Mouse (Mus musculus) cerebellum, postnatal 36 days (tissue): ENCODE measurements around the gene Naip5.
"Not testable (repeated sequence)": the region's sequence is repeated elsewhere in the genome, so short reads cannot be mapped to it uniquely, and the experiment has no call there.

Experiments
- DNase-seq, 2 experiments: peaks; one replicate each; pipeline ENCODE4 v3.0.0; 2021 to 2022; ENCODE audit warnings: mixed read lengths in 2 of 2

Naip5 gene

DNA sequence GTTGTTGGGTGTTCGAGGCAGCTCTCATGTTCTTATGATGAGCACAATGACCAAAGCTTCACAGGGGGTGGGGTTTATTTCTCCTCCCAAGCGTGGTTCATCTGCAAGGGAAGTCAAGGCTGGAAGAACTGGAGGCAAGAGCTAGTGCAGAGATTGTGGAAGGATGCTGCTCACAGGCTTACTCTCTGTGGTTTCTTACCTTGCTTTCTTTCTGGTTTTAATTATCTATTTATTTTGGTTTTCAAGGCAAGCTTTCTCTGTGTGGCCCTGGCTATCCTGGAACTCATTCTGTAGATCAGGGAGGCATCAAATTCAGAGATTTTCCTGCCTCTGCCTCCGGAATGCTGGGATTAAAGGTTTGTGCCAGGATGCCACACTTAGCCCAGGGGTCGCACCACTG is at the start of gene Naip5:
TSS of gene Naip5 (minus strand) at position 101 of the 400 bp plus-strand sequence.
- not testable (repeated sequence) for DNase-seq

DNA sequence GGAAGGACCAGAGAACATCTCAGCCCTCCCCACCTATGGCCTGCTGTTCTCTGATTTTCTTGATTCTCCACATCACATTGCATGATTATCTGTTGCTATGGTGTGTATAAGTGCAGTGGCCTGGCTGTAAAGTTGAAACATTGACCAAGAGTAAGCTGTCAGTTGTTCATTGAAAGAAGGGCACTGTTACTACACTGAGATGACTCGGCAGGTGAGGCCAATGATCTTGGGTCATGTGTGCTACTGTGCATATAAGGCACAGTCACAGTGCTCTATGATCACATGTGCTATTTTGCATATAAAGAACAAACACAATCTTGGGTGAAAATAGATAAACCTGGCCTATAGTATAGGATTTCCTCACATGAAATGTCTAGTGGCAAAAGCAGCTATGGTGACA is 38.5 kb upstream of the Naip5 start:
- no peak for DNase-seq

DNA sequence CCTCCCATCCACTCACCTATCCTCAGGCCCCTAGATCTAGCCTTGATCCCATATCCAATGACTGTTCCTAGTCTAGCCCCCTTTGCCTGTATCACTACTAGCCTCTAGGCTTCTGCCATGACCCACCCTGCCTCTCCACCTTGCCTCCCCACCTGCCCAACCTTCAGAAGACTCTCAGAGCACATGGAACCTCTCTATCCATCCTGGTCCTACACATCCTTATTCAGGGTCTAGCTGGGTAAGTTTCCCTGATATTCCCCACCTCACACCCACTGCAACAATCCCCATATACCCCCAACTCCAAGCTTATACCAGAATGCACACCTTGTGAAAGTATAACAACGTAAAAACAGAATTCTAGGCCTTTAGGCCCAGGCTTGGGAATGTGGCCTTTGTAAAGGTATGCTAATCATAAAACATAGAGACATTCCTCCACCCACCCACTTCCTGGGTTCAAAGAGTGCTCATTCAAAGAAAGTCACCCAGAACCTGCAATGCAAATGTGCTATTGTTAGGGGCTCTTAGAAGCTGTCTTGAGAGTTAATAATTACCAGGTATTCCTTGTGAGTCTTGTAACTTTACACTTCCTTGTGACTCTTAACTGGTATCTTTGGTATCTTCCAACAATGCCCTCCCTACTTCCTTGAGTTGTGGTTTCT is 25.5 kb upstream of the Naip5 start:
- not testable (repeated sequence) for DNase-seq

DNA sequence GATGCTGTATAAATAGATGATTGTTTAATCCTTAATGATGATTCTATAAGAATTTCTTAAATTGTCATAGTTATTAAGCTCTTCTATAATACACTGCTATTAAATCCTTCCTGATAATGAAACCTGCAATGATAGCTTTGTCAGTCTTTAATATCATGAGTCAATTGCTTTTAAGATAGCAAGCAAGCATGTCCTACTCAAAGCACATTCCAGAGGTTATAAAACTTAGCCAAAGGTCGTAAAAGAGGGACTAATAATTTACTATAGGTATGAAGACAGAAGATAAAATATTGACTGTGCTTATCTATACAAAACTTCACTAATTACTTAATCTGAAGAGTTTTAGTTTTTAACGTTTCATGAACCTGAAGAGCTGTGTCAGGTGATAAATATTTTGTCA is 10.9 kb upstream of the Naip5 start:
- not testable (repeated sequence) for DNase-seq

DNA sequence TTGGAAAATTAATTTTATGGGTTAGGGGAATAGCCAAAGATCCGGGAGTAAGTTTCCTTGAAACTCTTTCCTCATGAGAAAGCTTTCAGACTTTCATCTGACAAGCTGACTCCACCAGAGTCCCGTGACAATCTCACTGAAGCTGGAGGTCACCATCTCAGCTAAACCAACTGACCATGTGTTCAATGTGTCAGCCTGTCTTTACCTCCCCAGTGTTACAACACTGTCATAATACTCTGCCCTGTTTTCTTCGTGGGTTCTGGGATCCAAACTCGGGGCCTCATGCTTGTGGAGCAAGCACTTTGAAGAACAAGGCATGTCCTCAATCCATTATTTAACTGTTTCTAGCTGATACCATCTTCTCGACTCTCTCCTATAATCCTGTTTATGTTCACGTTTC is 9.8 kb upstream of the Naip5 start:
- DNase-seq = not testable (repeated sequence)

DNA sequence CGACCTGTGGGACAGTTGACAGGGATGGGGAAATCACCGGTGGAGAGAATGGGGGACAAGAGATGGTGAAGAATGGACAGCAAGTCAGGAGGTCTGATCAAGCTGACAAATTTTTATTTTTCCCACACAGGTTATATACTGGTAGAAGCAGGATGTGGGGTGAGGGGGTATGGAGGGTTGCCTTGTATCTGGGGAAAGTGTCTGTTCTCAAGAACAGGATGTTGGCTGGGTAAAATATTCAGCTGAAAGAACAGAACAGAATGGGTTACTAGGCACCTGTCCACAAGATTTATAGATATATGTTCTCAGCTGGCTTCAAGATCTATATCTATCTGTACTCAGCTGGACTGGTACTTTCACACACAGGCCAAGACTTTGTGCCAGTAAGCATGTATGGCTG is 5.8 kb upstream of the Naip5 start:
- DNase-seq = not testable (repeated sequence)

DNA sequence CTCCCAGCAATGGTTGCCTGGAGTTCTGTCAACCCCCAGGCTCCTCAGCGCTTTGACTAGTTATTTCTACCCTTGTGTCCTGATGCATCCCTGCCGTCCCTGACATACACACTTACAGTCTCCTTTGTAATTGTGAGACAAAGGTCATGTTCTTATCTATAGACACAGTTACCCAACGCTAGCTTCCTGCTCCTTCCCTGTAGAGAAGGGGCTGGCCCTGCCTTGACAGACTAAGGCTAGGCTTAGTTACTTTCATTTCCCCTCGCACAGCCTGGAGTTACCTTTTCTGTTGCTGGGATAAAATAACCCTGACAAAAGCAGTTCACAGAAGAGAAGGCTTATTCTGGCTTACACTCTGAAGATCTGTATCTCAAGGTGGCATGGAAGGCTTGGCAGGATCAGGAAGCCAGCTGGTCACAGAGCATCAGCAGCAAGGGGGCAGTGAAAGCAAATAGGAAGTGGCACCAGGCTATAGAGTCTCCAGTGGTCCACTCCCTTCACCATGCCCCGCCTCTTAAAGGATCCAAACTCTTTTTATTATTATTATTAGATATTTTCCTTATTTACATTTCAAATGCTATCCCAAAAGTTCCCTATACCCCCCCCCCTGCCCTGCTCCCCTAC is 885 bp upstream of the Naip5 start:
- not testable (repeated sequence) for DNase-seq

DNA sequence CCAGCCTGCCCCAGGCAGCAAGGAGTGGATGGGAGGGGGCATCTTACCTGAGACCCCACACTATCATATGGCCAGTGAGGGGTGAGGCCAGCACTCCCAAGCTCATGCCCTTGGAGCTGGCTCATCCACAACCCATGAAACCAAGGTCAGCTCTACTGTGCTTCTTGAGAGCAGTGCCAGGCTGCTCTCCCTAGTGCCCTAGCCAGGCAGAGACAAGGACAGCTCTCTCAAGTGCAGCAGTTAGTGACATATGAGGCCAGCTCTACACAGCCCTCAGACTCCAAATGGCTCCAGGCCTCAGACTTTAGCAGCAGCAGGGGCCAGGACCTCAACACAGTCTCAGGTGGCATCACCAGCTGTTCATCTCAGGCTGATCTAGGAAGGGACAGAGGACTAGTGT is 2.4 kb downstream of the Naip5 start:
- DNase-seq = no peak

DNA sequence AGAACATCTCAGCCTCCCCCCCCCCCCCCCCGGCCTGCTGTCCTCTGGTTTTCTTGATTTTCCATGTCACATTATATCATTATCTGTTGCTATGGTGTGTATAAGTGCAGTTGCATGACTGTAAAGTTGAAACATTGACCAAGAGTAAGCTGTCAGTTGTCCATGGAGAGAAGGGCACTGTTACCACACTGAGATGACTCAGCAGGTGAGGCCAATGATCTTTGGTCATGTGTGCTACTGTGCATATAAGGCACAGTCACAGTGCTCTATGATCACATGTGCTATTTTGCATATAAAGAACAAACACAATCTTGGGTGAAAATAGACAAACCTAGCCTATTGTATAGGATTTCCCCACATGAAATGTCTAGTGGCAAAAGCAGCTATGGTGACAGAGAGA is 32.4 kb downstream of the Naip5 start:
- not testable (repeated sequence) for DNase-seq

DNA sequence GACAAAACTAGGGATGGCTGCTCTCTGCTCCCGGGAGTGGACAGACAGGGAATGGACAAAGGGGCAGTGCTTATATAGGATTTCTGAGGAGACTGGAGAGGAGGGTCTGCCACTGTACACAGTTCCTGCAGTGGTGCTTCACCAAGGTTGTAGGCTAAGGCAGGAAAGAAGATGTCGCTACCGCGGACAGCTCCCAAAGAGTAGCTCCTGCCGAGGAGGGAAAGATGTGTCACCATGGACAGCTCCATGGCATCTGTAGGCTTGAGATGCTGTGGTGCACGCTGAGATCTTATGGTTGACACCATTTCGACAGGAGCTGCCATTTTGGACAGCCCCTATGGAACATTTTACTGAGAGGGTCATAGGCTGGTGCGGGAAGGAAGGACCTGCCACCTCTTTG is 35.6 kb downstream of the Naip5 start:
- no peak for DNase-seq

DNA sequence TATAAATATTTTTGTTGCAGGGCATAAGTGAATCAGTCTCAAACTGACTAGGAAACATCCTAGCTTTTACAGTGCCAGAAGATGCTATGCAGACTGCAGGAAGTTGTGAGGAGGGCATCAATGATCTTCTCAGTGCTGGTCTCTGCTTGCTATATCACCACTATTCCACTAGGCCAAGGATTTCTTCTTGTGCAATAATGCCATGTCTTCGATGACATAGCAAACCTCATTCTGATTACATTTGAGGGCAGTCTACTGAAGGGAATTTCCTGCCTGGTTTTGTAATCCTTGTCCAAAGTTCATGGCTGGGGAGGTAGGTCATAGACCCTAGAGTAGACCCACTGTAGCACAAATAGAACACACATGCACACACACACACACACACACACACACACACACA is 42.8 kb downstream of the Naip5 start:
- no peak for DNase-seq

DNA sequence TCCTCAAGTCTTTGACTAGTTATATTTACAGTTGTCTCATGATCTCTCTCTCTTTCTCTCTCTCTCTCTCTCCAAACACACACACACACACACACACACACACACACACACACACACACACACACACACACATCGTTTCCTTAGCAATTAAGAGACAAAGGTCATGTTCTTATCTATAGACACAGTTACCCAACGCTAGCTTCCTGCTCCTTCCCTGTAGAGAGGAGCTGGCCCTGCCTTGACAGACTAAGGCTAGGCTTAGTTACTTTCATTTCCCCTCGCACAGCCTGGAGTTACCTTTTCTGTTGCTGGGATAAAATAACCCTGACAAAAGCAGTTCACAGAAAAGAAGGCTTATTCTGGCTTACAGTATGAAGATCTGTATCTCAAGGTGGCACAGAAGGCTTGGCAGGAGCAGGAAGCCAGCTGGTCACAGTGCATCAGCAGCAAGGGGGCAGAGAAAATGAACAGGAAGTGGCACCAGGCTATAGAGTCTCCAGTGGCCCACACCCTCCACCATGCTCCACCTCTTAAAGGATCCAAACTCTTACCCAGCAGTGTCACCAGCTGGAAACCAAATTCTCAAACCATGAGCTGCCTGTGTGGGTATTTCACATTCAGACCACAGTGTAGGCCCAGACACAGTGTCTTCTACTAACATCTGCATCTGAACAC is 44.3 kb downstream of the Naip5 start, which contains the start of gene Naip2:
TSS of gene Naip2 (minus strand) at position 434 of the 675 bp plus-strand sequence.
- not testable (repeated sequence) for DNase-seq

DNA sequence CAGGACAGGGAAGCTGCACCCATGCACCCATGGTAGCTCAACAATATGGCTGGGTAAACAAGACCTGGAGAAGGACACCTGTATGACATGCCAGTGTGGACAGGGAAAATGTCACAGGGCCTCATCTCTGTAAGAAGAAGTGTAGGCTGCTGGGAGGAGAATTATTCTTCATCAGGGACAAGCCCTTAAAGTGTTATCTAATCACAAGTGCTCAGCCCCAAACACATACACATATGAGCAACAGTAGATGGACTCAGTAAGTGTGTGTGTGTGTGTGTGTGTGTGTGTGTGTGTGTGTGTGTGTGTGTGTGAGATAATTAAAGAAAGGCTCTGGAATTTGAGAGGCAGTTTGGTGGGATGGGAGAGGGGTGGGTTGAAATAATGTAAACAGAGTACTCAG is 45.3 kb downstream of the Naip5 start:
- DNase-seq = no peak

DNA sequence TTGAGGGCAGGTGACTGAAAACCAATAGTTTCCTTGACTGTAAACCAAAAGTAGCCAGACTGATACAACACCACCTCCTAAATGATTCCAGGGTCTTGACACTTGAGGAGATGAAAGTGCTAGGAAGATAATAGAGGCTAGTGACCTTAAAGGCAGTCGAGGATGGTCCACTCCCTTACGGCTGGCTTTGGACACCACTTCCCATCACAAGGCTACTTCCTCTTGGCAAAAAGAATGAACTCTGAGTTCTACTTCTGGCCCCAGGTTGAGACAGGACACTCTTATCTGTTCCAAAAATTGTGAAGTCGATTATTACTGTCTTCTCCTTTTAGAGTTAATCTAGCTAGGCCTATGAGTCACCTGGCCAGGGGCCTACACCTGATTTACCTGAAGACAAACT is 50.7 kb downstream of the Naip5 start:
- no peak for DNase-seq

DNA sequence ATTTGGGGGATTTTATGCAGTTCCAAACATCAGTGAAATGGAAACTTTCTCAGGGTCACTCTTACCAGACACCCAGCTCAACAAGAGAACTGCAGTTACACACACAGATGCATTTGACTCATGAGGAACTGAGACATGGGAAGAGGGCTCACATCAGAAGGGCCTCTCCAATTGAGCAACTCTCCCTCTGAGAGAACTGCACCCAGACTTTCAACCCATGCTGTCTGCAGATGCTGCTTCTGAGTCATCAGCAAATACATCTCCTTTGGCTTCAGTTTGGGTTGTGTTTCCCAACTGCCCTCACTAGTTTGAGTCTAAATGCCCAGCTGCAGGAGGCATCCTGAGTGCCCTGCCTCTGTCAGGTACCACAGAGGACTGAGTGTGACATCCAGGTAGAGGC is 63.0 kb downstream of the Naip5 start:
- DNase-seq = not testable (repeated sequence)

DNA sequence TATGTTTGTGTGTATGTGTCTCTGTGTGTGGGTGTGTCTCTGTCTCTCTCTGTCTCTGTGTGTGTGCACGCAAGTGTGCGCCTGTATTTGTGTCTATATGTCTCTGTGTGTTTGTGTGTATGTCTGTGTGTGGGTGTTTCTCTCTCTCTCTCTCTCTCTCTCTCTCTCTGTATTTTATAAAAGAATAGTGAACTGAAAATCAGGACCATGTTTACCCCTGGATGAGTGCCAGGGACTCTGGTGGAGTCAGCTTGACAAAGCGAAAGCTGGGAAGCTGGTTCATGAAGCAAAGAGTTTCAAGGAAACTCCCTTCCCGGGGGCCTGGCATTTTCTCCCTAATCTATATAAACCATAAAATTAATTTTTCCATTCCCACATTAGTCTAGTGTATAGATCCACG is 71.8 kb downstream of the Naip5 start:
- not testable (repeated sequence) for DNase-seq

DNA sequence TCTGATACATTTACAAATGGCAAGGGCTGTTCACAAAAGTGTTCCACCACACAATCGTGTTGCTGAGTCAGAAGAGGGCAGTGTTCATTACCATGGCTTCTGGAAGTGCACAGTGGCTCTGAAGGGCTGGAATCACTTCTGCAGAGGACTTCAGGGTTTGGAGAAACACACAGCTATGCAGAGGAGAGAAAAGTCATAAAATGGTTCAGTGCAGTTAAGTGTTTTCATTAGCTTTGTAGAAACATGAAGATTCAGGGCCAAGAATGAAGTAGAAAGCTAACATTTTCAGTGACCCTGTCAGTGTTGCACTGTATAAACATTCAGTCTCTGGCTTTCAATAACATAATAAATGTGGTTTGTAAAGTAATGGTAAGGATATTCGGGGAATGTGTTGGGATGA is 79.7 kb downstream of the Naip5 start:
- not testable (repeated sequence) for DNase-seq

DNA sequence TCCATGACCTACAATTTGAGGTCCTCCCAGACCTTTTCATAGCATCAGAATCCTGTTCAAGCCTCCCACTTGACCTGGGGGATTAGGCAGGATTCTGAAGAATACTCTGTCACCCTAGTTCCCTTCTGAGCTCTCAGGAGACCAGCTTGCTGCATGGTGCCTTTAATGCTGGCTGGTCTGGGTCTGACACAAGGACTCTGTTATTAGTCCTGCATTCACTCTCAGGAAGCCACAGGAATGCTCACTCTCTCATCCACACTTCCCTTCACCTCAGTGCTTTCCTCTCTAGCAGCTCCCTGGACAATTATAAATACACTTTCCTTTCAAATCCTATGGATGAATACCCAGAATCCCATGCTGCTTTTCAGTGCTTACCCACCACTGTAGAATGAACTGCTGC is 83.7 kb downstream of the Naip5 start:
- DNase-seq = not testable (repeated sequence)
